Mouse (Mus musculus): ENCODE measurements around the gene Gpr152.

- TF ChIP-seq CTCF (IDR thresholded peaks at IDR 0.05; ENCODE audit: control insufficient read depth, insufficient read depth, insufficient read length) = no peak
- no peak for TF ChIP-seq MAX (IDR thresholded peaks at IDR 0.05)
- TF ChIP-seq MYOG (IDR thresholded peaks at IDR 0.05; ENCODE audit: control insufficient read depth, extremely low read depth, insufficient read length) = no peak
- no peak for TF ChIP-seq USF1 (IDR thresholded peaks at IDR 0.05; ENCODE audit: low read depth)
- no peak for TF ChIP-seq FOSL1 (IDR thresholded peaks at IDR 0.05; ENCODE audit: insufficient read depth, low read length, poor library complexity, severe bottlenecking)
These were observed 51.3 kb downstream of the Gpr152 start, which contains the start of gene Tbc1d10c for GRCm38 (mm10) chr19:4190831-4191334.

Measured in C2C12 (cell line).